9 mouse cellular contexts compared by ENCODE assay signal in the genomic region with DNA sequence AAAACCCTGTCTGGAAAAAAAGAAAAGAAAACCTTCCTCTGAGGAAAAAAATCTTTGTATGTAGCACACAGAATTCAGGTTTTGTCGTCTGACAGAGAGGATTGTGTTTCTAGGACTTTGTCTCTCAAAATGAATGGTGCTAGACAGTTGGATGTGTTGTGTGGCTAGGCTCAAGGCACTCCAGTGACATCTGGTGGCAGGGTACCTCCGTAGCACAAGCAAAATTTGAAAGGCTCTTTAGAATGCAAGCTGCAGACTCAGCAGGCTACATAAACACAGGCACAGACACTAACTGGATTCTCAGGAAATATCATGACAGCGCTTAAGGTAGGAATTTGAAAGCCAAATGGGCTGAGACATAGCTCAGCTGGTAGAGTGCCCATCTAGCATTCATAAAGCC. TPM values are rescaled to one million over a fixed set of nuclear protein-coding genes. Genes with fewer than 3 reads are reported as not detected.
DNase-seq lines count a peak whose midpoint lies in the region; TF ChIP-seq lines count a peak whose summit lies in the region.
"Had no signal": no experiment of that assay in that cellular context is flagged by ENCODE, and none has a peak within 500 bp of the region (broad histone marks: within the 10 kb centered on the region; RNA-seq: fewer than 3 reads in every experiment).

No protein-coding gene starts in this region.

- TF ChIP-seq POLR2A in lung, adult 2 months (IDR thresholded peaks at IDR 0.05; ENCODE audit: borderline replicate concordance, extremely low read depth, low read depth, low read length): no peak
- TF ChIP-seq POLR2A in bone marrow, adult 2 months (IDR thresholded peaks at IDR 0.05; ENCODE audit: borderline replicate concordance, control insufficient read depth, low read depth, low read length): no peak
- TF ChIP-seq POLR2A in small intestine, adult 2 months (IDR thresholded peaks at IDR 0.05; ENCODE audit: low read depth, low read length): no peak

- WGBS in lung, adult 2 months: 8% methylated on average over 3 of the region's 3 CpGs
- WGBS in bone marrow, adult 2 months: 6% methylated on average over 3 of the region's 3 CpGs
- 8% methylated on average over 3 of the region's 3 CpGs for WGBS in small intestine, adult 2 months

- peak; percentile 58; the same call in 1 of the 2 replicates for TF ChIP-seq CTCF in lung, adult 2 months (IDR thresholded peaks at IDR 0.05; ENCODE audit: insufficient read depth, low read length)
- peak; percentile 61 for TF ChIP-seq CTCF in bone marrow, adult 2 months (IDR thresholded peaks at IDR 0.05; ENCODE audit: control insufficient read depth, insufficient read depth, low read length)
- peak; percentile 38; the same call in 1 of the 2 replicates for TF ChIP-seq CTCF in small intestine, adult 2 months (IDR thresholded peaks at IDR 0.05; ENCODE audit: extremely low read depth, insufficient read length, insufficient replicate concordance, low read depth, low read length)

- no peaks in the 10 kb centered on the region for H3K27me3 ChIP-seq in small intestine, adult 2 months (ENCODE audit: control insufficient read depth, insufficient read depth, low read length)

- no peaks in the 10 kb centered on the region for H3K4me1 ChIP-seq in lung, adult 2 months (ENCODE audit: control insufficient read depth, insufficient read depth, low read length)
- H3K4me1 ChIP-seq in bone marrow, adult 2 months (ENCODE audit: control insufficient read depth, insufficient read depth, low read length): no peaks in the 10 kb centered on the region
- H3K4me1 ChIP-seq in small intestine, adult 2 months (ENCODE audit: control insufficient read depth, insufficient read depth, insufficient read length, low read length): no peaks in the 10 kb centered on the region

- no peak overlapping the region for H3K27ac ChIP-seq in bone marrow, adult 2 months (ENCODE audit: control insufficient read depth, insufficient read depth, low read depth, low read length, poor library complexity)
- H3K27ac ChIP-seq in small intestine, adult 2 months (ENCODE audit: insufficient read depth, low read depth, low read length): no peak overlapping the region

- DNase-seq in cerebellum, postnatal 10 days: peak; percentile 54 to 61
- DNase-seq in cerebellum, adult 11 months: no peak
- no peak for DNase-seq in lung, adult 2 months
- no peak for DNase-seq in lung, postnatal 10 days
- DNase-seq in kidney, postnatal 25 days: peak; percentile 53 to 55
- no peak for DNase-seq in ovary, adult 18-20 months (ENCODE audit: low spot score)

- no peak overlapping the region for H3K4me3 ChIP-seq in lung, adult 2 months (replicated peaks; ENCODE audit: extremely low read depth, low read depth, low read length)
- no peak overlapping the region for H3K4me3 ChIP-seq in bone marrow, adult 2 months (replicated peaks; ENCODE audit: control insufficient read depth, low read depth, low read length)
- no peak overlapping the region for H3K4me3 ChIP-seq in small intestine, adult 2 months (ENCODE audit: low read depth, low read length)

- no peaks in the 10 kb centered on the region for H3K36me3 ChIP-seq in small intestine, adult 2 months (ENCODE audit: control insufficient read depth, insufficient read depth, low read length)

RNA-seq across cellular contexts. Expression of a gene that starts 27.2 kb away (rescaled TPM):
- polyA plus RNA-seq in lung, adult 2 months (2012; rRNA removed): not detected in 2 replicates
- polyA plus RNA-seq in bone marrow, adult 2 months (2011; ENCODE audit: insufficient read depth, insufficient read length, low replicate concordance, missing spikeins): not detected in 2 replicates
- polyA plus RNA-seq in small intestine, adult 2 months (2012; rRNA removed): not detected in 2 replicates
- polyA plus RNA-seq: neural tube, embryonic 14.5 days had no signal

RNA-seq across cellular contexts. Expression of a gene that starts 50.1 kb away (rescaled TPM):
- polyA plus RNA-seq in lung, adult 2 months (2012; rRNA removed): not detected in 2 replicates
- polyA plus RNA-seq in bone marrow, adult 2 months (2011; ENCODE audit: insufficient read depth, insufficient read length, low replicate concordance, missing spikeins): not detected in 2 replicates
- polyA plus RNA-seq in small intestine, adult 2 months (2012; rRNA removed): not detected in 2 replicates
- polyA plus RNA-seq: neural tube, embryonic 14.5 days had no signal

Comparison
In these comparisons a context has a peak if more than half of its experiments do, and no peak if none do; other contexts are left out.
1. DNase-seq: peak in cerebellum, postnatal 10 days (2 of 2) and kidney, postnatal 25 days (2 of 2); none in cerebellum, adult 11 months (single experiment), lung, adult 2 months (single experiment), lung, postnatal 10 days (single experiment) and ovary, adult 18-20 months (single experiment).
2. Peak in every context shown above with its lines, with median percentiles within 50 percentile points of each other: CTCF ChIP-seq.